Mouse (Mus musculus) Patski (cell line): ENCODE data around the gene Smco4. TPM values are rescaled to one million over a fixed set of nuclear protein-coding genes. Genes with fewer than 3 reads are reported as not detected.
"Not testable (repeated sequence)": the region's sequence is repeated elsewhere in the genome, so short reads cannot be mapped to it uniquely, and the experiment has no call there.

Experiments
- ATAC-seq: fragments of 100-300 bp; one replicate; pipeline ENCODE4 v1.8.0; 2021
- CTCF ChIA-PET: fragments of 350-600 bp; sonication (Branson Sonifier 250); formaldehyde crosslinking; loops from one replicate; lab custom pipeline; 2022; ENCODE audit warnings: inconsistent platforms; lab: Charles Lee
- POLR2A ChIA-PET: fragments of 350-600 bp; sonication (Branson Sonifier 250); formaldehyde crosslinking; loops from one replicate; lab custom pipeline; 2022; ENCODE audit warnings: antibody characterized with exemption, inconsistent platforms; lab: Charles Lee
- DNase-seq: peaks from one replicate; pipeline ENCODE4 v3.0.0-alpha.2; 2011; ENCODE audit warnings: low read depth, low spot score
- H3K27me3 ChIP-seq: fragments of 371-371 bp; one replicate; pipeline ENCODE4 v1.5.1; 2021
- CTCF ChIP-seq: fragments of 100-300 bp; IDR thresholded peaks from one replicate; pipeline ENCODE4 v1.5.1; 2021
- in situ Hi-C: fragments of 300-500 bp; cut with MboI; formaldehyde crosslinking; loops from 3 replicates; pipeline ENCODE4 v1.11.1; 2018; ENCODE audit warnings: low pct_unique_long_range_greater_than_20kb, mixed read lengths
- polyA plus RNA-seq: library from polyadenylated mRNA; unstranded; gene quantifications from one replicate; pipeline ENCODE4 v1.2.3, GENCODE M21; 2021

Gene Smco4
- polyA plus RNA-seq, 1 experiment from 2014 or later = 15.8 TPM

DNA sequence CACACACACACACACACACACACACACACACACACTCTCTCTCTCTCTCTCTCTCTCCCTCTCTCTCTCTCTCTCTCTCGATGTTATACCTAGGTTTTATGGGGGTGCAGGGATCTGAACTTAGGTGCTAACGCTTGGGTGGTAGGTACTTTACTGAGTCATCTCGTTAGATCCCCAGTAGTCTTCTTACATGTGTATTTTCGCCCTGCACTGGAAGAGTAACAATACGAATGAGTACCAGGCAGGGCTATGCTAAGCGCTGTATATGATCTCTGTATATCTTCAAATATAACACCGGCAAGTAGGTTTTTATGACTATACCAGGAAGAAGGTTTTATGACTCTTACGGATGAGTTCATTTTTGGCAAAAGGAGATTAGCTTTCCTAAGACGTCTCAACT is 831 bp upstream of the Smco4 start:
- H3K27me3 ChIP-seq = no peaks in the 10 kb centered on the region
- no peak for TF ChIP-seq CTCF
- in situ Hi-C loops = loop anchor here (10.0 kb wide), 1 partner anchor 248 kb away; no protein-coding TSS in a partner anchor
- DNase-seq (no peak), ATAC-seq (no peak)
- POLR2A ChIA-PET = no interaction called here
- CTCF ChIA-PET = interaction anchor here (1.2 kb wide), 1 partner anchor 16 kb away, joined by 3 read pairs; no protein-coding TSS in a partner anchor

DNA sequence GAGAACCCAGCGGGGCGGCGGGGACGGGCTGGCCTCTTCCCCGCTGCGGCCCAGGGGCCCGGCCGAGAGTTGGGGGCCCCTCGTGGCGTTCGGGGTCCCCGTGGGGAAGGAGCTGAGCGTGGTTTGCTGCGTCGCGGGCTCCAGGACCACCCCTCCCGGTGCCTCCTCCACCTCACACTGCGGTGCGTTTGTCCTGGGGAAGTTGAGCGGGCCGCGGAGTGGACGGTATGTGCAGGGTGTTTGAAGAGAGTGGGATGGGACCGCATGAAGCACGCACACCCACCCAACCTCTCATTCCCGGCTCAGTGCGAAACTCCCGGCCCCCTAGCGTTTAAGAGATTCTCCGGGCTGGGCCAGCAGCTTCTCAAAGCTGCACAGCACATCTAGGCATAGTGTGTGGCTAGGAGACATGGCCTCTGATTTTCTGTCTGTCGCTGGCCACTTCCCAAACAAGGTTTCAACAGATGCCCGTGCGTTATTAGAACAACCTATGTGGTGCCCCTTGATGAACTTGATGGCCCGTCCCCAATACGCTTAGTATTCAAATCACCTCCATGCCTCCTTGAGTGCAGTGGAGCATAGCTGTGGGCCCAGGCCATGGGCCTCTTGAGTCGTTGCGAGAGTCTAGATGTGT is 810 bp downstream of the Smco4 start:
- TF ChIP-seq CTCF = peak; percentile 66
- ATAC-seq (peak; percentile 77), DNase-seq (no peak)
- no peaks in the 10 kb centered on the region for H3K27me3 ChIP-seq
- ChIA-PET CTCF (interaction anchor here (0.9 to 2.5 kb wide), 6 partner anchors 11 to 188 kb away, joined by 3 to 9 read pairs (median 4); no protein-coding TSS in a partner anchor), POLR2A (interaction anchor here (0.9 kb wide), 1 partner anchor 165 kb away, joined by 3 read pairs; no protein-coding TSS in a partner anchor)
- in situ Hi-C loops = loop anchor here (10.0 kb wide), 1 partner anchor 249 kb away; no protein-coding TSS in a partner anchor

DNA sequence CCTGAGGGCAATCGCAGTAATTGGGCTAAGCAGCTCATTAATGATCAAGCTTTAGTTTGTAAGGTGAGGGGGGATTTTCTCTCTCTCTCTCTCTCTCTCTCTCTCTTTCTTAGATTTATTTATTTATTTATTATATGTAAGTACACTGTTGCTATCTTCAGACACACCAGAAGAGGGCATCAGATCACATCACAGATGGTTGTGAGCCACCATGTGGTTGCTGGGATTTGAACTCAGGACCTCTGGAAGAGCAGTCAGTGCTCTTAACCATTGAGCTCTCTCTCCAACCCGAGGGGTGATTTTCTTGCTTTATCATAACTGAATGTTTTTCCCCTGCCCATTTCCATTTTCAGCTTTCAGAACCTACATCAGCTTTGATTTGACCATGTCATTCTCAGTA is 2.0 kb downstream of the Smco4 start:
- in situ Hi-C loops = loop anchor here (5.0 to 10.0 kb wide), 2 partner anchors 128 to 250 kb away; no protein-coding TSS in a partner anchor
- CTCF ChIA-PET = interaction anchor here (1.1 to 2.5 kb wide), 3 partner anchors 14 to 187 kb away, joined by 3 to 9 read pairs (median 7); no protein-coding TSS in a partner anchor
- POLR2A ChIA-PET = not testable (repeated sequence)

DNA sequence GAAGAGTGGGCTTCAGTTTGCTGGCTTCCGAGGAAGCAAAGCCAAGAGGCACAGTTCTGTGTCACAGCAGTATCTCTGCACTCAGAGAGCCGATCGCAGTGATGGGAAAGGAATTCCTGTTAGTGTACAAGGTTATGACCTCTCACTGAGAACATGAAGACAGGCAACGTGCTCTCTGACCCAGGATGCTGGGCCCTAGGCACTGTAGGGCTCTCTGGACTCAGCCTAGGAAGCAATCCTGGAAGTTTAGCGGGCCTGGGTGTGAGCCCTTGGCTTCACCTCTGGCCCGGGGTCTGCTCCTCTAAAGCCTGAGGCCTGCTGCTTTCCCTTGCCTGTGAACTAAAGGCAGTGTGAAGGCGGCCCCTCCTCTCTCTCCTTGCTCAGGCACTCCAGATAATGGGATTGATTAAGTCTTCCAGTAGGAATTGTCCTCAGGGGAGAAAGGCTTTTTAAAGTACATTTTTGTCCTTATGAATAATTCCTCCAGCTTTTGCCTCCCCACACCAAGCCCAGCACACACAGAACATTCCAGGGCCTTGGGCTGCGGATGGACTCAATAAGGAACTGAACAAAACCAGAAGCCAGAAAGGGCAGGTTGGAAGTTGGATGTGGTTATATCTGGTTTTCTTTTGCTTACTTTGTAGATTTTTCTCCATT is 2.8 kb downstream of the Smco4 start:
- POLR2A ChIA-PET = no interaction called here
- in situ Hi-C loops = loop anchor here (5.0 to 10.0 kb wide), 2 partner anchors 129 to 251 kb away; no protein-coding TSS in a partner anchor
- no peak for TF ChIP-seq CTCF
- no peaks in the 10 kb centered on the region for H3K27me3 ChIP-seq
- no peak for DNase-seq
- ATAC-seq = no peak
- CTCF ChIA-PET = interaction anchor here (2.1 to 2.5 kb wide), 2 partner anchors 14 to 186 kb away, joined by 7 to 9 read pairs; no protein-coding TSS in a partner anchor

More for the DNA sequence above, 2.0 kb downstream of the Smco4 start:
- not testable (repeated sequence) for ATAC-seq, H3K27me3 ChIP-seq, DNase-seq

DNA sequence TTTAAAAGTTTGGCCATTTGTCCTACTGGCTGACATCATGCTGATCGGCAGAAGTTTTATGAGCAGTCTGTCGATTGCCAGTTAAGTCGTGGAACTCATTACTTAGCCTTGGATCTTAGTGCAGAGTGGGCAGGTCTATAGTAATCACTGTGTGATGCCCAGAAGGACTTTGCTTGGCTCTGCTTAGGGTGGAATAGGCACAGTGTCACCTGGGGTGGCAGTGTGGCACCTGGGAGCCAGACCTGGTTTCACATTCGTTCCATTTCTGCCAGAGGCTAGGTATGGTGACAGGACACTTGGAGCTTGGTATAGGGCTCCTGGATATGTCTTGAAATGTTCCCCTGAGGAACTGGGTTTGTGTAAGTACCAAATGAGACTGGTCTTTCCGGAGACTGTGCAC is 6.8 kb downstream of the Smco4 start:
- no peak for ATAC-seq
- no peaks in the 10 kb centered on the region for H3K27me3 ChIP-seq
- in situ Hi-C loops = no loop called here
- ChIA-PET CTCF (no interaction called here), POLR2A (no interaction called here)
- no peak for TF ChIP-seq CTCF
- DNase-seq = no peak

DNA sequence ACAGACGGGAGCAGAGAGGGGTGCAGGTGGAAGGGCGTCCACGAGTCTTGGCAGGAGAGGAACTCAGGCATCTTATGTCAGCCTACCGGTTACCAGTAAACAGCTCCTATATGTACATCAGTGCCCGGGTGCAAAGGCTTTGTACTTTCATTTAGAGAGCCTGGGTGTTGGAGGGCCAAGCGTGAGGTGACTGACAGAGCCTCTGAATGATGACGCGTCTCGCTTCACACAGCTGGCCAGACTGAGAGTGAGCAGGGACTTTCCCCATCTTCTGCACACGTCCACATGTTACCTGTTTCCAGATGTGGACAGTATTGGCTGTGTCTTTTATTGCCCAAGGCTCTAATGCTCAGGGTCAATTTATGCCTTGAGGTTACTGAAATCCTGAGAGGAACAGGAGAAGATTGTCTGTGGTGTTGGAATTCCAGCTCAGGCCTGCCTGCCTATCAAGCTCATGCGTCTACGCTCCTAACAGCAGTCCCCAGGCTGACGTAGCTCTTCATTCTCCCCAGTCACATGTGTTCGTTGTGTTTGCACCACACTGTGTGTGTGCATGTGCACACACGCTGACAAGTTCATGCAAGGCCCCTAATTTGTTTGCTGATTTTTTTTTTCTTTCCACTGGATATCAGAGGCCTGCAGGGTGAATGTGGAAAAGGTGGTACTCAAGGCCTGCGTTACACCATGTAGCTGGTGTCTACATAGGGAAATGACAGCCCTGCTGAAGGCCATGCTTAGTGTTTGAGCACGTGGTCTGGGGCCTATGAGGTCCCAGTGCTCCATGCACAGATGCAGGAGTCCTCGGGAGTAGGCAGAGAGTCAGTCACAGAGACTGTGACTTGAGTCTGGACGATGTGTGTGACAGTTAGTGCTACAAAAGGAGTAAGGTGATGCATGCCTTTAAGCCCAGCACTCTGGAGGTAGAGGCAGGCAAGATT is 8.4 kb downstream of the Smco4 start:
- DNase-seq = no peak
- in situ Hi-C loops = no loop called here
- TF ChIP-seq CTCF = no peak
- CTCF ChIA-PET = no interaction called here
- POLR2A ChIA-PET = no interaction called here
- no peaks in the 10 kb centered on the region for H3K27me3 ChIP-seq
- no peak for ATAC-seq

DNA sequence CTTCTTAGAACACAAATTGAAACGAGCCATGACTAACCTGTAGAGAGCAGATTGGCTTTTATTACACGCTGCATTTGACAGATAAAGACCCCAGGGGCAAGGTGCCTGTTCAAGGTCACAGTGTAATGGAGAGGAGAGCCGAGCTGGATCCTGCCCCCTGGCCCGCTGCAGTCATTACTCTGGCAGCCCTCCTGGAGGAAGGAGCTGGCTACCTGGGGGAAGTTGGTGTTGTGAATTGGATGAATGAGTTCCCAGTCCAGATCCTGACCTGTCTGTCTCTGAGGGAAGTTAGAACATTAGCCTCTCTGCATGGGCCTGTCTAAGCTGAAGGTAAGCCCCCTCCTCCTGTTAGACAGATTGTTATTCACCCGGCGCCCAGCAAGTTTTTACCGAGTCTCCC is 9.2 kb downstream of the Smco4 start:
- in situ Hi-C loops = no loop called here
- CTCF ChIA-PET = no interaction called here
- ATAC-seq (no peak), DNase-seq (no peak)
- TF ChIP-seq CTCF = no peak
- no peaks in the 10 kb centered on the region for H3K27me3 ChIP-seq
- POLR2A ChIA-PET = no interaction called here

DNA sequence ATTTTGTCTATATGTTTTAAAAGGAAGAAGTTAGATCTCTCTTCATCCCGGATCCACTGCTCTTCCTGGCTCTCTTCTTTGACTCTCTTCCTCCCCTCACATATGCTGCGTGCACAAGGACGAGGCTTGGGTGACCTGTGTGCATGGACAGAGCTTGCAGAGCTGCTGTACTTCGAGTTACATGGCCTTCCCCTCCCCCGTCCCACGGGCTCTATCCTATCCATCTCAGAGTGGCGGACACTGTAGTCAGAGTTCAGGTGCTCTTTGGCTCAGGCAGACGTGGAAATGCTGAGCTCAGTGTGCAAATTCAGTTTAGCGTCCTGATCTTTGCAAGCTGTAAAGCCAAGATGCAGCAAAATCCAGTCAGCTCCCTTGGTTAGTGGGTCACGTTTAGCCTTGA is 10.1 kb downstream of the Smco4 start:
- TF ChIP-seq CTCF = no peak
- no peaks in the 10 kb centered on the region for H3K27me3 ChIP-seq
- CTCF ChIA-PET = no interaction called here
- POLR2A ChIA-PET = no interaction called here
- ATAC-seq = no peak
- in situ Hi-C loops = no loop called here
- no peak for DNase-seq

DNA sequence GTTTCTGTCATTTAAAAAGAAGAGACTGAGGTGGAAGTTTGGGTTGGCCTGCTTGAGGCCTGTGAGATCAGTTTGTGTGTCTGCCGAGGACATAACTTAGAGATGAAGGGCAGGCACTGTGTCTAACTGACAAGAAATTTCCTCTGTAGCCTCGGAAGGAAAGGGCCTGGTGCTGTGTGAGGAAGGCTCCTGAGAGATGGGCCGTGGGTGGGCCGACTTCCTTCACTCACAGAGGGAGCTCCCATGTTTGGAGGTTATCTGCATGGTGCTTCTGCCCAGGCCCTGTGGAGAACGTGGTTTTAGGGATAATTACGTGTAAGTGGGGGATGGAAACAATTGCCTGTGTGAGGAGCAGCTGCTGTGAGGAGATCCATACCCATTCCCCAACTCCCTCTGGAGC is 10.6 kb downstream of the Smco4 start:
- ATAC-seq (no peak), DNase-seq (no peak)
- POLR2A ChIA-PET = no interaction called here
- in situ Hi-C loops = no loop called here
- no peak for TF ChIP-seq CTCF
- CTCF ChIA-PET = no interaction called here
- no peaks in the 10 kb centered on the region for H3K27me3 ChIP-seq

DNA sequence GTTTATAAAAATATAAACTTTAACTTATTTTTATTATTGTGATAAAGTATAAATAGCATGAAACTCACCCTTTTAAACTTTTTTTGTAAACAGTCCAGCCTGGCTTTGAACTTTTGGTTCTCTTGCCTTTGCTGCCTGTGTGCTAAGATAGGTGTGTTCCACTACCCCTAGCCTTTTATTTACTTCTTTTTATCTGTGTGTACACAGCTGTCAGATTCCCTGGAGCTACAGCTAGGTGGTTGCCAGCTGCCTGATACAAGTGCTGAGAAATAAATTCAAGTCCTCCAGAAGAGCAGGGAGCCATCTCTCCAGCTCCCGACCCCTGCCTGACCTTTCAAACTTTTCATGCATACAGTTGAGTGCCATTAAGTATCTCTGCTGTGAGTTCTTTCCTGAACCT is 12.1 kb downstream of the Smco4 start:
- in situ Hi-C loops = no loop called here
- no peak for ATAC-seq
- CTCF ChIA-PET = interaction anchor here (1.1 to 1.5 kb wide), 2 partner anchors 9 to 11 kb away, joined by 3 read pairs; no protein-coding TSS in a partner anchor
- H3K27me3 ChIP-seq = no peaks in the 10 kb centered on the region
- no peak for DNase-seq
- no peak for TF ChIP-seq CTCF
- POLR2A ChIA-PET = no interaction called here
